Mouse (Mus musculus) MEL (cell line): ENCODE data around the gene Msx2. TPM values are rescaled to one million over a fixed set of nuclear protein-coding genes. Genes with fewer than 3 reads are reported as not detected.

Source experiments
- DNase-seq: peaks from one replicate; pipeline ENCODE4 v3.0.0; 2011; ENCODE audit warnings: low read depth, low spot score
- H3K27ac ChIP-seq: 2 replicates; pipeline ENCODE4 v1.5.1; 2012; ENCODE audit warnings: low read depth, mild to moderate bottlenecking, control low read depth, low read length, moderate library complexity; ENCODE audit not compliant: control insufficient read depth
- H3K27me3 ChIP-seq, 2 experiments: fragments of 150-350 bp in 1 of 2; sonication (generic) in 1 of 2; 2 replicates each; pipeline ENCODE4 v1.6.1; 2012; ENCODE audit warnings: low read length in 2 of 2, mild to moderate bottlenecking in 2 of 2, improper control_type of control experiment in 1 of 2, moderate library complexity in 1 of 2; ENCODE audit not compliant: insufficient read depth in 2 of 2, control insufficient read depth in 1 of 2
- H3K36me3 ChIP-seq, 2 experiments: 2 replicates each; pipeline ENCODE4 v1.6.1; 2012 to 2014; ENCODE audit warnings: low read length in 2 of 2, improper control_type of control experiment in 1 of 2, inconsistent platforms in 1 of 2, mild to moderate bottlenecking in 1 of 2; ENCODE audit not compliant: insufficient read depth in 2 of 2, control insufficient read depth in 1 of 2
- H3K4me1 ChIP-seq, 2 experiments: fragments of 150-350 bp in 1 of 2; sonication (generic) in 1 of 2; 2 replicates each; pipeline ENCODE4 v1.6.1; 2012; ENCODE audit warnings: low read length in 2 of 2, improper control_type of control experiment in 1 of 2, mild to moderate bottlenecking in 1 of 2; ENCODE audit not compliant: insufficient read depth in 2 of 2, control insufficient read depth in 1 of 2
- H3K4me3 ChIP-seq, 2 experiments: fragments of 150-350 bp in 1 of 2; sonication (generic) in 1 of 2; 2 replicates each; pipeline ENCODE4 v1.5.1; 2012; ENCODE audit warnings: low read depth in 2 of 2, low read length in 2 of 2, mild to moderate bottlenecking in 2 of 2, moderate library complexity in 2 of 2, control low read depth in 1 of 2, improper control_type of control experiment in 1 of 2; ENCODE audit not compliant: control insufficient read depth in 1 of 2, insufficient read depth in 1 of 2
- H3K79me2 ChIP-seq: 2 replicates; pipeline ENCODE4 v1.6.1; 2012; ENCODE audit warnings: mild to moderate bottlenecking, low read length, moderate library complexity; ENCODE audit not compliant: control insufficient read depth, poor library complexity, insufficient read depth
- H3K9ac ChIP-seq: 2 replicates; pipeline ENCODE4 v1.6.1; 2012; ENCODE audit warnings: low read depth, mild to moderate bottlenecking, control low read depth, low read length, moderate library complexity; ENCODE audit not compliant: control insufficient read depth, poor library complexity, severe bottlenecking
- H3K9me3 ChIP-seq: fragments of 150-350 bp; sonication (generic); replicated peaks from 2 replicates; pipeline ENCODE4 v1.6.1; 2012; ENCODE audit warnings: mild to moderate bottlenecking, low read length, improper control_type of control experiment, moderate library complexity; ENCODE audit not compliant: insufficient read depth
- CTCF ChIP-seq, 3 experiments: IDR thresholded peaks in 2 of 3; conservative IDR thresholded peaks in 1 of 3; 2 replicates each; pipeline ENCODE4 v1.5.1; 2011 to 2012; ENCODE audit warnings: low read length in 3 of 3, low read depth in 2 of 3, mild to moderate bottlenecking in 2 of 3, improper control_type of control experiment in 1 of 3, inconsistent platforms in 1 of 3, mixed read lengths in 1 of 3, moderate library complexity in 1 of 3; ENCODE audit not compliant: control insufficient read depth in 1 of 3, insufficient read depth in 1 of 3, poor library complexity in 1 of 3, severe bottlenecking in 1 of 3
- E2F4 ChIP-seq: IDR thresholded peaks from 2 replicates; pipeline ENCODE4 v1.6.1; 2011; ENCODE audit warnings: low read depth, low read length, improper control_type of control experiment, borderline replicate concordance
- ELF1 ChIP-seq: IDR thresholded peaks from 2 replicates; pipeline ENCODE4 v1.6.1; 2014; ENCODE audit warnings: low read depth, mild to moderate bottlenecking, inconsistent platforms, low read length, improper control_type of control experiment, moderate library complexity
- GATA1 ChIP-seq: IDR thresholded peaks from 2 replicates; pipeline ENCODE4 v1.6.1; 2011; ENCODE audit warnings: low read depth, low read length, improper control_type of control experiment
- MAZ ChIP-seq: IDR thresholded peaks from 2 replicates; pipeline ENCODE4 v1.6.1; 2012; ENCODE audit warnings: low read depth, mild to moderate bottlenecking, inconsistent platforms, low read length, improper control_type of control experiment
- MEF2A ChIP-seq: IDR thresholded peaks from 2 replicates; pipeline ENCODE4 v1.6.1; 2014; ENCODE audit warnings: low read depth, mild to moderate bottlenecking, inconsistent platforms, low read length, improper control_type of control experiment; ENCODE audit not compliant: poor library complexity, insufficient replicate concordance, severe bottlenecking; ENCODE audit errors: extremely low read depth
- MYB ChIP-seq: IDR thresholded peaks from 2 replicates; pipeline ENCODE4 v1.6.1; 2011; ENCODE audit warnings: mild to moderate bottlenecking, low read depth, low read length, improper control_type of control experiment
- MYC ChIP-seq: IDR thresholded peaks from 2 replicates; pipeline ENCODE4 v1.6.1; 2011; ENCODE audit warnings: low read depth, mild to moderate bottlenecking, low read length, improper control_type of control experiment, moderate library complexity
- NELFE ChIP-seq: IDR thresholded peaks from 2 replicates; pipeline ENCODE4 v1.6.1; 2011; ENCODE audit warnings: low read depth, low read length, improper control_type of control experiment
- POLR2A ChIP-seq, 2 experiments: IDR thresholded peaks; 2 replicates each; pipeline ENCODE4 v1.6.1; 2011 to 2012; ENCODE audit warnings: low read length in 2 of 2, mild to moderate bottlenecking in 2 of 2, control low read depth in 1 of 2, improper control_type of control experiment in 1 of 2, low read depth in 1 of 2, moderate library complexity in 1 of 2; ENCODE audit not compliant: control insufficient read depth in 1 of 2, insufficient read depth in 1 of 2, poor library complexity in 1 of 2
- POLR2AphosphoS2 ChIP-seq: IDR thresholded peaks from 2 replicates; pipeline ENCODE4 v1.6.1; 2011; ENCODE audit warnings: low read length, improper control_type of control experiment
- POLR2AphosphoS5 ChIP-seq: IDR thresholded peaks from 2 replicates; pipeline ENCODE4 v1.6.1; 2012; ENCODE audit warnings: low read depth, borderline replicate concordance, mild to moderate bottlenecking, inconsistent platforms, low read length, moderate library complexity, mixed read lengths
- SMC3 ChIP-seq: IDR thresholded peaks from 2 replicates; pipeline ENCODE4 v1.6.1; 2011; ENCODE audit warnings: low read depth, low read length, improper control_type of control experiment
- UBTF ChIP-seq: IDR thresholded peaks from 2 replicates; pipeline ENCODE4 v1.6.1; 2012; ENCODE audit warnings: low read depth, mild to moderate bottlenecking, inconsistent platforms, low read length, improper control_type of control experiment, moderate library complexity, borderline replicate concordance; ENCODE audit not compliant: insufficient read depth
- polyA plus RNA-seq, 2 experiments: library from polyadenylated mRNA; stranded (reverse) in 1 of 2; unstranded in 1 of 2; fragments of >175 nt in 1 of 2; fragments of >200 nt in 1 of 2; gene quantifications; 2 replicates each; pipeline versions ENCODE4 v1.2.1 to v1.2.4; 2012; ENCODE audit warnings: low replicate concordance in 2 of 2, low read depth in 1 of 2; ENCODE audit not compliant: insufficient read length in 2 of 2, insufficient read depth in 1 of 2, missing spikeins in 1 of 2
- total RNA-seq: library from RNA; depleted of rRNA; stranded (reverse); fragments of 300-350 nt; gene quantifications from 2 replicates; pipeline ENCODE4 v1.2.3, GENCODE M21; 2012

Msx2 gene
- total and polyA plus RNA-seq, 3 experiments, result not detected

GRCm38 (mm10) chr13:53443602-53444001, 29.3 kb downstream of the Msx2 start:
- Histone ChIP-seq H3K4me1 (no peaks in the 10 kb centered on the region), H3K9ac (no peak overlapping the region), H3K9me3 (no peaks in the 10 kb centered on the region), H3K36me3 (no peaks in the 10 kb centered on the region), H3K27ac (no peak overlapping the region), H3K27me3 (no peaks in the 10 kb centered on the region), H3K4me3 (no peak overlapping the region), H3K79me2 (no peaks in the 10 kb centered on the region)
- TF ChIP-seq MYC (no peak), POLR2A (IDR thresholded peaks at IDR 0.05; ENCODE audit: control insufficient read depth in 1 of 2, insufficient read depth in 1 of 2, low read depth in 1 of 2, low read length in 2 of 2, poor library complexity in 1 of 2) (no peak), UBTF (no peak), GATA1 (no peak), POLR2AphosphoS2 (no peak), MAZ (no peak), ELF1 (no peak)
- DNase-seq, result no peak

GRCm38 (mm10) chr13:53442168-53442980, 30.5 kb downstream of the Msx2 start:
- Histone ChIP-seq H3K27ac (no peak overlapping the region), H3K9ac (no peak overlapping the region), H3K4me1 (no peaks in the 10 kb centered on the region), H3K4me3 (no peak overlapping the region), H3K9me3 (no peaks in the 10 kb centered on the region), H3K79me2 (no peaks in the 10 kb centered on the region), H3K27me3 (no peaks in the 10 kb centered on the region), H3K36me3 (no peaks in the 10 kb centered on the region)
- no peak for DNase-seq
- TF ChIP-seq NELFE (no peak), MYB (no peak), MEF2A (no peak), SMC3 (no peak), E2F4 (no peak), POLR2AphosphoS5 (no peak), CTCF (IDR thresholded peaks at IDR 0.05 in 2 of 3, conservative IDR thresholded peaks at IDR 0.05 in 1 of 3; ENCODE audit: control insufficient read depth in 1 of 3, insufficient read depth in 1 of 3, low read depth in 2 of 3, low read length in 3 of 3, poor library complexity in 1 of 3, severe bottlenecking in 1 of 3) (no peak)
